Mouse (Mus musculus) testis, adult 2 months (tissue): ENCODE measurements around the gene Lin9.

Source experiments
- CTCF ChIP-seq: fragments of 200-500 bp; IDR thresholded peaks from 2 replicates; pipeline ENCODE4 v1.5.1; 2012; ENCODE audit warnings: low read depth, mild to moderate bottlenecking, inconsistent platforms, low read length, moderate library complexity; ENCODE audit not compliant: control insufficient read depth, insufficient read depth, insufficient replicate concordance
- POLR2A ChIP-seq: fragments of 200-500 bp; IDR thresholded peaks from 2 replicates; pipeline ENCODE4 v1.6.1; 2012; ENCODE audit warnings: low read depth, mild to moderate bottlenecking, inconsistent platforms, low read length, moderate library complexity; ENCODE audit not compliant: control insufficient read depth

DNA sequence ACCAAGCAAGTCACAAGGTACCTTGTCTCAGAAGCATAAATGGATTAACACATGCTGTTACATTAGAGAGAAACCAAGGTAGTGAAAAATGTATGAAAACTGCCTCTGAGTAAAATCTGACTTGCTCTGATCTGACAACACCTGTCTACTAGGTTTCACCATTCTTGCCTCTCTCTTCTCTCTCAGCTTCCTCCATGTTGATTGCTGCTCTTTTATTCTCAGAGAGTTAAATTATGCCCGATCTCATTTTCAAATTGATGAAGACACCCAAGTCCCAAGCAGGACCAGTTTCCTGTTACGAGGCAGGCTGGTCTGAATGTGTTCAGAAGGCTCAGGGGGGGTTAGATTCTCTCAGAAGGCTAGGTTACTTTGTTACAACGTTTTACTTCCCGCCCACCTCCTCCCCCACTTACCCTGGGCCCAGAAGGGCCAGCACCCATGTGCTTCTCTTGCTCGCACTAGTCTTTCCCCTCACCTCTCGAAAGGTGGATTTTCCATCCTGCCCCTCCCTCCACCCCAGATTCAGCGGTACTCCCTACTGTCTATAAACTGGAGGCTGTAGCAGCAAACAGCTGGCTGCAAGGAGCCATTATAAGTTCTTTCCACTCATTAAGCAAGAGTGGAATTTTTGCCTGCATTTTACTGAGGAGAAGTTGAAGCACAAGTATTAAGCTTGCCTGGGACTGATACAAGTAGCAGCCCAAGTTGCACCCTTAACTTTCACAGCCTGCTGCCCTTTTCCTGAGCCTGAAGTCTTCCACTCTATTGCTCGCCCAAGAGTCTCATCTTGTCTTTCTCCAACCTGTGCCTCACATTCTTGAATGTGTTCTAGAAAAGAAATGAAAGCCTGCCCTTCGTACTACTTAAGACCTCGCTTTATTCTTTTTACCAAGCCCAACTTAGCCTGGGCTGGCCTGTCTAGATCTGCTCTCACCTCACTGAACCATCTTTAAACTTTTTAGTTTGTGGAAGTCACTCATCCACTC, 1.2 kb upstream of the Lin9 start:
- TF ChIP-seq CTCF (no peak), POLR2A (no peak)
